Mouse (Mus musculus) E14TG2a.4 (cell line): Measurements from ENCODE around the gene Tmem117.

Experiments
- CTCF ChIP-seq: conservative IDR thresholded peaks from 2 replicates; pipeline ENCODE4 v1.5.1; 2014; ENCODE audit warnings: low read length
- NANOG ChIP-seq: IDR thresholded peaks from 2 replicates; pipeline ENCODE4 v1.6.1; 2014; ENCODE audit warnings: borderline replicate concordance, low read length, mixed read lengths

- TF ChIP-seq CTCF (no peak), NANOG (no peak)
These were observed 58.6 kb downstream of the Tmem117 start for GRCm38 (mm10) chr15:94687629-94688028.
